Mouse (Mus musculus) cerebellum, postnatal 14 days (tissue): Measurements from ENCODE around the gene Htr5a.

Experiments used
- DNase-seq, 2 experiments: peaks; one replicate each; pipeline ENCODE4 v3.0.0; 2021; ENCODE audit warnings: mixed read lengths in 2 of 2

Gene Htr5a

GRCm38 (mm10) chr5:27841701-27842295 is at the start of gene Htr5a:
Htr5a (plus strand) TSS chr5:27842149.
- DNase-seq: peak; percentile 50 to 56

GRCm38 (mm10) chr5:27792173-27792470 is 49.8 kb upstream of the Htr5a start:
- DNase-seq: no peak

GRCm38 (mm10) chr5:27792531-27793205 is 49.3 kb upstream of the Htr5a start:
- DNase-seq: no peak

GRCm38 (mm10) chr5:27793923-27794322 is 48.0 kb upstream of the Htr5a start:
- DNase-seq: peak; percentile 83 to 88

- no peak for DNase-seq
These were observed 27.7 kb upstream of the Htr5a start for GRCm38 (mm10) chr5:27814282-27814681.

GRCm38 (mm10) chr5:27818840-27819672 is 22.9 kb upstream of the Htr5a start:
- no peak for DNase-seq

- DNase-seq: no peak
These were observed 20.8 kb upstream of the Htr5a start for GRCm38 (mm10) chr5:27821161-27821560.

- DNase-seq: no peak
These were observed 14.0 kb upstream of the Htr5a start for GRCm38 (mm10) chr5:27827971-27828370.

- DNase-seq: no peak
These were observed 6.9 kb upstream of the Htr5a start for GRCm38 (mm10) chr5:27835096-27835495.

- DNase-seq: no peak
These were observed 3.9 kb upstream of the Htr5a start for GRCm38 (mm10) chr5:27838061-27838460.

- DNase-seq: peak; percentile 13 to 17
These were observed 847 bp downstream of the Htr5a start for GRCm38 (mm10) chr5:27842671-27843320.

- no peak for DNase-seq
These were observed 5.0 kb downstream of the Htr5a start for GRCm38 (mm10) chr5:27846979-27847378.

- peak; percentile 51 to 58 for DNase-seq
These were observed 12.3 kb downstream of the Htr5a start for GRCm38 (mm10) chr5:27854290-27854689.

- DNase-seq: no peak
These were observed 13.8 kb downstream of the Htr5a start for GRCm38 (mm10) chr5:27855726-27856125.

- DNase-seq: peak; percentile 20 to 45
These were observed 31.5 kb downstream of the Htr5a start for GRCm38 (mm10) chr5:27873240-27874082.

- DNase-seq: no peak
These were observed 32.3 kb downstream of the Htr5a start for GRCm38 (mm10) chr5:27874211-27874610.

- DNase-seq: no peak
These were observed 33.6 kb downstream of the Htr5a start for GRCm38 (mm10) chr5:27875341-27876105.

- DNase-seq: no peak
These were observed 36.4 kb downstream of the Htr5a start for GRCm38 (mm10) chr5:27878356-27878755.

GRCm38 (mm10) chr5:27879726-27880125 is 37.8 kb downstream of the Htr5a start:
- no peak for DNase-seq

- DNase-seq: no peak
These were observed 38.5 kb downstream of the Htr5a start for GRCm38 (mm10) chr5:27880329-27881036.

GRCm38 (mm10) chr5:27881261-27881660 is 39.3 kb downstream of the Htr5a start:
- DNase-seq: no peak
